Mouse (Mus musculus): ENCODE measurements around the gene Kidins220.

Gene Kidins220

GRCm38 (mm10) chr12:25104541-25104940 is 129.8 kb downstream of the Kidins220 start:
- POLR2A ChIA-PET = interaction anchor here in 2 of 4 experiments (3.9 to 8.4 kb wide), 2 partner anchors 7 to 8 kb away, joined by 22 to 191 read pairs; partner anchors contain the start of gene Id2 (in 2 of the 2)
- CTCF ChIA-PET = interaction anchor here in 1 of 4 experiments (1.1 kb wide), 1 partner anchor 13 kb away, joined by 3 read pairs; no protein-coding TSS in a partner anchor

- CTCF ChIA-PET = no interaction called here
- POLR2A ChIA-PET = interaction anchor here (0.8 to 8.4 kb wide), 14 partner anchors 9 to 227 kb away, joined by 3 to 191 read pairs (median 6); partner anchors contain the start of gene Id2 (in 2 of the 4)
These were observed 134.1 kb downstream of the Kidins220 start for GRCm38 (mm10) chr12:25108865-25109264.

DNA sequence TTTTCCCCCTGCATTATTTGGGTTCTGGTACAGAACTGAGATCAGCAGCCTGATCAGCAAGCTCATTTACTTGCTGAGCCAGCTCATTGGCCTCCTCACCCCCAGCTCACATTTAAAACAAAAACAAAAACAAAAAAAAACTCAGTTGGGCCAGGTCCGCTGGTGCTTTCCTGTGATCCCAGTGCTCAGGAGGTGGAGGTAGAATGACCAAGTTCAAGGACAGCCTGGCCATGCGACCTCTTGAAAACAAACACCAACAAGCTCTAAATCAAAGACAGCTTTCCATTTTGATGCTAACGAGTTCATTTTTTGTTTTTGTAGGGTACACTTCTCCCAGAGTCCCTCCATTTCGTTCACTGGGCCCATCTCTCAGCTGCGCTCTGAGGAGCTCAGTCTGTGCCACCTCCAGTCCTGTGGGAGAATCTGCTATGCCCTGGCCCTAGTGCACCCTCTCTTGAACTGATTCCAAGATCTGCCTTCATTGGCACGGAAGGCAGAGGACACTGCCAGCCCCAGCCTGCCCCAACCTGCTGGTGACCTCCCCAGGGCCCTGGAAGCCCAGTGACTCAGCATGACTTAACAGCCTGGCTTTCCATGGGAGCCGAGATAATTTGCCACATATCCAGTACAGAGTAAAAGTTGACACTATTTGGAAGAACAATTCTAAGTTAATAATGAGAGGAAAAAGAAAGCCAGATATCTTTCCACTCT is 135.4 kb downstream of the Kidins220 start:
- CTCF ChIA-PET = interaction anchor here in 2 of 4 experiments (0.5 to 0.6 kb wide), 3 partner anchors 23 to 1164 kb away, joined by 3 to 5 read pairs (median 4); no protein-coding TSS in a partner anchor
- POLR2A ChIA-PET = interaction anchor here in 3 of 4 experiments (0.8 to 8.4 kb wide), 13 partner anchors 9 to 56 kb away, joined by 3 to 191 read pairs (median 9); partner anchors contain the start of gene Id2 (in 2 of the 3)

DNA sequence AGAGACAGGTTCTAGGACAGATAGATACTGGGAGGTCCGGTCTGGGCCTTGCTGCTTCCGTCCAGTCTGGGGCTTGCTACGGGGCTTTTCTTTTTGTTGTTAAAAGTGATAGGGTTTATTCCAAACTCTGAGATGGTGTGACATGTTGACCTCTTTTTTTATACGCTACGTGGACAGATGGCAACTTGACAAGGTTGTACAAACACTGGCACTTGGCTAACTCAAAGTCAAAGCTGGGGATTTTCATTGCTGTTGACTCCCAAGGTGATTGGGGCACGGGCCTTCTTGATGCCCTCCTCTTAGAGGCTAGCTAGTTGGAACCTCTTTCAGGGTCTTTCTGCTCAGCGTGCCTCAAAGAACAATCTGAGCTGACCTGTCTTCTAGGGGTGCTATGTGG is 136.0 kb downstream of the Kidins220 start:
- POLR2A ChIA-PET = interaction anchor here in 3 of 4 experiments (0.6 to 8.4 kb wide), 12 partner anchors 9 to 143 kb away, joined by 3 to 191 read pairs (median 13); partner anchors contain the start of gene Id2 (in 2 of the 3)
- CTCF ChIA-PET = no interaction called here

All from embryonic stem cell, embryonic (primary cell).